Mouse (Mus musculus) kidney, postnatal 14 days (tissue): Measurements from ENCODE around the gene Ak4.

Source experiments
- DNase-seq: peaks from one replicate; pipeline ENCODE4 v3.0.0; 2022; ENCODE audit warnings: mixed read lengths

Gene Ak4

GRCm38 (mm10) chr4:101462065-101462464 lies 43.0 kb downstream of the Ak4 start:
- no peak for DNase-seq

- DNase-seq, result no peak
Measured at GRCm38 (mm10) chr4:101466264-101466663, 47.2 kb downstream of the Ak4 start.

GRCm38 (mm10) chr4:101469242-101469641 lies 50.2 kb downstream of the Ak4 start:
- peak; percentile 55 for DNase-seq

GRCm38 (mm10) chr4:101470543-101470942 lies 51.5 kb downstream of the Ak4 start:
- DNase-seq, result no peak

GRCm38 (mm10) chr4:101472767-101473166 lies 53.7 kb downstream of the Ak4 start:
- no peak for DNase-seq

GRCm38 (mm10) chr4:101490320-101490917 lies 71.3 kb downstream of the Ak4 start:
- peak; percentile 23 for DNase-seq

GRCm38 (mm10) chr4:101491704-101492103 lies 72.6 kb downstream of the Ak4 start:
- DNase-seq, result no peak

GRCm38 (mm10) chr4:101493611-101494197 lies 74.6 kb downstream of the Ak4 start:
- peak; percentile 5 for DNase-seq

GRCm38 (mm10) chr4:101496188-101496533 lies 77.1 kb downstream of the Ak4 start:
- DNase-seq, result no peak

GRCm38 (mm10) chr4:101496534-101497237 lies 77.6 kb downstream of the Ak4 start, which contains the start of gene Dnajc6:
Gene Dnajc6, plus strand, starts transcription at chr4:101496648.
- peak; percentile 19 for DNase-seq

GRCm38 (mm10) chr4:101497336-101497735 lies 78.3 kb downstream of the Ak4 start:
- DNase-seq, result peak; percentile 14

GRCm38 (mm10) chr4:101504470-101505007 lies 85.5 kb downstream of the Ak4 start:
- no peak for DNase-seq

- no peak for DNase-seq
Measured at GRCm38 (mm10) chr4:101505966-101506365, 86.9 kb downstream of the Ak4 start.

GRCm38 (mm10) chr4:101506372-101506771 lies 87.3 kb downstream of the Ak4 start:
- DNase-seq, result no peak

- peak; percentile 79 for DNase-seq
Measured at GRCm38 (mm10) chr4:101507571-101508422, 88.7 kb downstream of the Ak4 start.

- no peak for DNase-seq
Measured at GRCm38 (mm10) chr4:101508431-101508830, 89.4 kb downstream of the Ak4 start.

- DNase-seq, result peak; percentile 56
Measured at GRCm38 (mm10) chr4:101508851-101509577, 89.9 kb downstream of the Ak4 start.

- no peak for DNase-seq
Measured at GRCm38 (mm10) chr4:101510111-101510903, 91.2 kb downstream of the Ak4 start.

GRCm38 (mm10) chr4:101510904-101511210 lies 91.8 kb downstream of the Ak4 start:
- no peak for DNase-seq

GRCm38 (mm10) chr4:101511768-101512521 lies 92.9 kb downstream of the Ak4 start:
- no peak for DNase-seq

- DNase-seq, result no peak
Measured at GRCm38 (mm10) chr4:101513251-101513650, 94.2 kb downstream of the Ak4 start.
